Comparison of ENCODE assay signal across 7 mouse cellular contexts in genomic region chr17:22315247-22315646, GRCm38 (mm10). TPM values are rescaled to one million over a fixed set of nuclear protein-coding genes. Genes with fewer than 3 reads are reported as not detected.
DNase-seq lines count a peak whose midpoint lies in the region; ATAC-seq and TF ChIP-seq lines count a peak whose summit lies in the region.
"Not testable (repeated sequence)": the region's sequence is repeated elsewhere in the genome, so short reads cannot be mapped to it uniquely, and the experiment has no call there.

No protein-coding gene starts in this region.

- H3K27ac ChIP-seq in brown adipose tissue, adult 24 weeks (replicated peaks; ENCODE audit: low read depth, low read length); forebrain, embryonic 11.5 days (ENCODE audit: low read depth, low read length); heart, embryonic 14.5 days (replicated peaks in 1 of 2; ENCODE audit: control insufficient read depth in 1 of 2, insufficient read depth in 1 of 2, low read depth in 2 of 2, low read length in 2 of 2); lung, embryonic 15.5 days: not testable (repeated sequence)
- peak overlapping the region; percentile 59; the same call in 1 of the 2 replicates for H3K27ac ChIP-seq in intestine, embryonic 14.5 days (ENCODE audit: low read depth)
- H3K27ac ChIP-seq in limb, embryonic 12.5 days, result 0 out of 2 replicates have a peak overlapping the region, but pooled peaks have one; percentile 56

- not testable (repeated sequence) for DNase-seq in forebrain, embryonic 11.5 days (ENCODE audit: low spot score); intestine, embryonic 14.5 days (ENCODE audit: low spot score)

- H3K9ac ChIP-seq in forebrain, embryonic 11.5 days (ENCODE audit: low read length), result peak overlapping the region; percentile 46; the same call in 1 of the 2 replicates
- peak overlapping the region; percentile 77 for H3K9ac ChIP-seq in heart, embryonic 14.5 days (ENCODE audit: low read length)
- 0 out of 2 replicates have a peak overlapping the region, but pooled peaks have one; percentile 59 for H3K9ac ChIP-seq in intestine, embryonic 14.5 days (ENCODE audit: low read length)
- peak overlapping the region; percentile 54 for H3K9ac ChIP-seq in limb, embryonic 12.5 days (replicated peaks)
- H3K9ac ChIP-seq in lung, embryonic 15.5 days, result peak overlapping the region; percentile 66; the same call in 1 of the 2 replicates

- not testable (repeated sequence) for H3K4me1 ChIP-seq in brown adipose tissue, adult 24 weeks (ENCODE audit: control insufficient read depth, insufficient read depth, insufficient read length, low read length); forebrain, embryonic 11.5 days (replicated peaks; ENCODE audit: control insufficient read depth, insufficient read depth, low read length); heart, embryonic 14.5 days (ENCODE audit: control insufficient read depth in 2 of 2, insufficient read depth in 2 of 2, low read length in 2 of 2); intestine, embryonic 14.5 days (replicated peaks; ENCODE audit: control insufficient read depth, insufficient read depth, low read length); limb, embryonic 12.5 days (replicated peaks); lung, embryonic 15.5 days

- H3ac ChIP-seq in myocyte (ENCODE audit: control insufficient read depth, insufficient read length), result not testable (repeated sequence)

- not testable (repeated sequence) for H3K27me3 ChIP-seq in forebrain, embryonic 11.5 days (ENCODE audit: control insufficient read depth, insufficient read depth, low read length); heart, embryonic 14.5 days (ENCODE audit: control insufficient read depth, insufficient read depth, low read length); intestine, embryonic 14.5 days (replicated peaks; ENCODE audit: control insufficient read depth, insufficient read depth, low read length); limb, embryonic 12.5 days; lung, embryonic 15.5 days; myocyte (ENCODE audit: control insufficient read depth, insufficient read depth, insufficient read length)

- H3K4me3 ChIP-seq in brown adipose tissue, adult 24 weeks (ENCODE audit: insufficient read depth, low read depth, low read length), result peak overlapping the region; percentile 91
- H3K4me3 ChIP-seq in forebrain, embryonic 11.5 days (ENCODE audit: low read depth, low read length), result peak overlapping the region; percentile 45
- peak overlapping the region; percentile 64 to 84; a peak in 2 of 4 replicates for H3K4me3 ChIP-seq in heart, embryonic 14.5 days (ENCODE audit: control insufficient read depth in 1 of 2, insufficient read depth in 1 of 2, low read depth in 1 of 2, low read length in 2 of 2)
- peak overlapping the region; percentile 50 for H3K4me3 ChIP-seq in intestine, embryonic 14.5 days (ENCODE audit: low read depth, low read length)
- H3K4me3 ChIP-seq in limb, embryonic 12.5 days (replicated peaks), result peak overlapping the region; percentile 59
- H3K4me3 ChIP-seq in lung, embryonic 15.5 days, result peak overlapping the region; percentile 64
- peak overlapping the region; percentile 47 for H3K4me3 ChIP-seq in myocyte

- H3K79me2 ChIP-seq in myocyte (ENCODE audit: control insufficient read depth, insufficient read depth), result not testable (repeated sequence)

- ATAC-seq in forebrain, embryonic 11.5 days (replicated peaks; ENCODE audit: low FRiP score); heart, embryonic 14.5 days (ENCODE audit: insufficient number of reproducible peaks, insufficient read depth, low FRiP score, low read depth); intestine, embryonic 14.5 days (replicated peaks; ENCODE audit: low FRiP score, low TSS enrichment, low read depth); limb, embryonic 12.5 days (ENCODE audit: insufficient number of reproducible peaks, insufficient read depth, low FRiP score, low TSS enrichment, low read depth); lung, embryonic 15.5 days (ENCODE audit: borderline replicate concordance, extremely low read depth, low FRiP score, low TSS enrichment): not testable (repeated sequence)

- TF ChIP-seq POLR2A in myocyte (IDR thresholded peaks at IDR 0.05; ENCODE audit: insufficient read length, low read depth), result not testable (repeated sequence)

- not testable (repeated sequence) for H3K9me3 ChIP-seq in forebrain, embryonic 11.5 days (ENCODE audit: control insufficient read depth, low read length); heart, embryonic 14.5 days (ENCODE audit: control insufficient read depth, low read length); intestine, embryonic 14.5 days (ENCODE audit: control insufficient read depth, low read length); limb, embryonic 12.5 days; lung, embryonic 15.5 days

- H3K4me2 ChIP-seq in forebrain, embryonic 11.5 days (ENCODE audit: low read depth, low read length, severe bottlenecking), result peak overlapping the region; percentile 35; the same call in 1 of the 2 replicates
- H3K4me2 ChIP-seq in heart, embryonic 14.5 days (ENCODE audit: low read length), result peak overlapping the region; percentile 59
- H3K4me2 ChIP-seq in intestine, embryonic 14.5 days (ENCODE audit: low read length), result peak overlapping the region; percentile 48
- H3K4me2 ChIP-seq in limb, embryonic 12.5 days, result peak overlapping the region; percentile 55
- peak overlapping the region; percentile 56 for H3K4me2 ChIP-seq in lung, embryonic 15.5 days
- peak overlapping the region; percentile 77 for H3K4me2 ChIP-seq in myocyte (ENCODE audit: low read depth)

- WGBS in forebrain, embryonic 11.5 days, result 13% methylated on average over 2 of the region's 2 CpGs
- 14% methylated on average over 2 of the region's 2 CpGs for WGBS in heart, embryonic 14.5 days
- 13% methylated on average over 2 of the region's 2 CpGs for WGBS in intestine, embryonic 14.5 days
- 5% methylated on average over 2 of the region's 2 CpGs for WGBS in limb, embryonic 12.5 days
- 15% methylated on average over 2 of the region's 2 CpGs for WGBS in lung, embryonic 15.5 days

- not testable (repeated sequence) for H3K36me3 ChIP-seq in forebrain, embryonic 11.5 days (ENCODE audit: control insufficient read depth, insufficient read depth, low read length); heart, embryonic 14.5 days (ENCODE audit: control insufficient read depth, insufficient read depth, low read length); intestine, embryonic 14.5 days (ENCODE audit: control insufficient read depth, insufficient read depth, low read length); limb, embryonic 12.5 days; lung, embryonic 15.5 days; myocyte (ENCODE audit: control insufficient read depth, insufficient read depth)

RNA-seq across cellular contexts. Expression of gene CT030661.1, which starts 0.6 kb away (rescaled TPM):
- 10.3 and 11.9 TPM in 2 replicates for polyA plus RNA-seq in brown adipose tissue, adult 24 weeks (2012; ENCODE audit: insufficient read depth, insufficient read length, missing spikeins)
- 9.7 and 14.1 TPM in 2 replicates for polyA plus RNA-seq in forebrain, embryonic 11.5 days (2014; fragmentation: Nextera tagmentation; extraction: Ambion mirVana)
- 8.0 and 8.6 TPM in 2 replicates for polyA plus RNA-seq in heart, embryonic 14.5 days (2014; fragmentation: Nextera tagmentation; extraction: Ambion mirVana)
- polyA plus RNA-seq in intestine, embryonic 14.5 days (2014; fragmentation: Nextera tagmentation; extraction: Ambion mirVana), result 12.1 and 13.2 TPM in 2 replicates
- polyA plus RNA-seq in limb, embryonic 12.5 days (2016; fragmentation: Nextera tagmentation; extraction: Ambion mirVana), result 10.7 and 11.9 TPM in 2 replicates
- polyA plus RNA-seq in lung, embryonic 15.5 days (2015; fragmentation: Nextera tagmentation; extraction: Ambion mirVana), result 12.1 and 12.3 TPM in 2 replicates
- 2.9 TPM for polyA plus RNA-seq in myocyte (2012; fragmentation: generic; extraction: Trizol)

RNA-seq across cellular contexts. Expression of gene Zfp944, which starts 46.0 kb away (rescaled TPM):
- 4.4 and 5.9 TPM in 2 replicates for polyA plus RNA-seq in brown adipose tissue, adult 24 weeks (2012; ENCODE audit: insufficient read depth, insufficient read length, missing spikeins)
- polyA plus RNA-seq in forebrain, embryonic 11.5 days (2014; fragmentation: Nextera tagmentation; extraction: Ambion mirVana), result 16.0 and 18.8 TPM in 2 replicates
- polyA plus RNA-seq in heart, embryonic 14.5 days (2014; fragmentation: Nextera tagmentation; extraction: Ambion mirVana), result 8.4 and 9.6 TPM in 2 replicates
- 12.5 and 14.1 TPM in 2 replicates for polyA plus RNA-seq in intestine, embryonic 14.5 days (2014; fragmentation: Nextera tagmentation; extraction: Ambion mirVana)
- polyA plus RNA-seq in limb, embryonic 12.5 days (2016; fragmentation: Nextera tagmentation; extraction: Ambion mirVana), result 16.4 and 17.3 TPM in 2 replicates
- polyA plus RNA-seq in lung, embryonic 15.5 days (2015; fragmentation: Nextera tagmentation; extraction: Ambion mirVana), result 11.4 and 11.5 TPM in 2 replicates
- 1.7 TPM for polyA plus RNA-seq in myocyte (2012; fragmentation: generic; extraction: Trizol)

RNA-seq across cellular contexts. Expression of gene Zfp758, which starts 46.0 kb away (rescaled TPM):
- polyA plus RNA-seq in brown adipose tissue, adult 24 weeks (2012; ENCODE audit: insufficient read depth, insufficient read length, missing spikeins), result 7.7 and 8.5 TPM in 2 replicates
- 9.2 and 12.2 TPM in 2 replicates for polyA plus RNA-seq in forebrain, embryonic 11.5 days (2014; fragmentation: Nextera tagmentation; extraction: Ambion mirVana)
- 7.2 and 8.4 TPM in 2 replicates for polyA plus RNA-seq in heart, embryonic 14.5 days (2014; fragmentation: Nextera tagmentation; extraction: Ambion mirVana)
- 7.7 and 9.2 TPM in 2 replicates for polyA plus RNA-seq in intestine, embryonic 14.5 days (2014; fragmentation: Nextera tagmentation; extraction: Ambion mirVana)
- 9.1 and 10.2 TPM in 2 replicates for polyA plus RNA-seq in limb, embryonic 12.5 days (2016; fragmentation: Nextera tagmentation; extraction: Ambion mirVana)
- polyA plus RNA-seq in lung, embryonic 15.5 days (2015; fragmentation: Nextera tagmentation; extraction: Ambion mirVana), result 9.0 and 10.2 TPM in 2 replicates
- 1.4 TPM for polyA plus RNA-seq in myocyte (2012; fragmentation: generic; extraction: Trizol)
